In genomic region chr1:136117069-136117468, GRCm38 (mm10) we compare ENCODE assay signal across 1 mouse cellular context.
TF ChIP-seq lines count a peak whose summit lies in the region.

No protein-coding gene starts in this region.

TF ChIP-seq in CH12.LX, 34 proteins besides CTCF, POLR2A, EP300 and RAD21 (continued from another document):
- TF ChIP-seq PAX5 (IDR thresholded peaks at IDR 0.05; ENCODE audit: low read length): no peak
TF ChIP-seq in CH12.LX: peak in this region for 28.
